1 mouse cellular context compared by ENCODE assay signal in the genomic region with DNA sequence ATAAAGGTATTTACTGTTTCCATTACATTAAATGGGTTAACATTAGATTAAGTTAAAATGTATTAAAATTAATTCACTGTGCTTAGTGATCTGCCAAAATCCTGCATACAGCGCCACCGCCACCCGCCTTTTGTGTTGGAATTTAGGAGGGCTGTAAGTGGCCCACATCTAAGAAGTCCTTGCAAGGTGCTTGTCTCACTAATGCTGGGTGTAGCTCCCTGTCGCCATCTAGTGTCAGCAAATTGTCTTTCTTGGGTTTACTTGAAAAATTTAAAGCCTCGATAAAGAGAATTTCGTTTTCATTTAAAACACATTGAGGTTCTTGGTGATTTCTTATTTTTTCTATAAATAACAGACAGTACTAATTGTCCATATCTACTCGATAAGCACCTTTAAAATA.
TF ChIP-seq lines count a peak whose summit lies in the region.

No protein-coding gene starts in this region.

TF ChIP-seq in CH12.LX, 34 proteins besides CTCF, POLR2A, EP300 and RAD21 (continued from another document):
- TF ChIP-seq ZC3H11A (IDR thresholded peaks at IDR 0.05; ENCODE audit: low read depth, low read length) (0 out of 2 replicates have a peak, but pooled peaks have one; percentile 22), CHD2 (IDR thresholded peaks at IDR 0.05; ENCODE audit: low read length) (no peak), SMC3 (IDR thresholded peaks at IDR 0.05; ENCODE audit: low read depth, low read length) (peak; percentile 83), BHLHE40 (IDR thresholded peaks at IDR 0.05; ENCODE audit: low read depth, low read length) (no peak), ZMIZ1 (IDR thresholded peaks at IDR 0.05; ENCODE audit: low read depth, low read length) (no peak), SIN3A (IDR thresholded peaks at IDR 0.05; ENCODE audit: low read length) (no peak)
